In the genomic region with DNA sequence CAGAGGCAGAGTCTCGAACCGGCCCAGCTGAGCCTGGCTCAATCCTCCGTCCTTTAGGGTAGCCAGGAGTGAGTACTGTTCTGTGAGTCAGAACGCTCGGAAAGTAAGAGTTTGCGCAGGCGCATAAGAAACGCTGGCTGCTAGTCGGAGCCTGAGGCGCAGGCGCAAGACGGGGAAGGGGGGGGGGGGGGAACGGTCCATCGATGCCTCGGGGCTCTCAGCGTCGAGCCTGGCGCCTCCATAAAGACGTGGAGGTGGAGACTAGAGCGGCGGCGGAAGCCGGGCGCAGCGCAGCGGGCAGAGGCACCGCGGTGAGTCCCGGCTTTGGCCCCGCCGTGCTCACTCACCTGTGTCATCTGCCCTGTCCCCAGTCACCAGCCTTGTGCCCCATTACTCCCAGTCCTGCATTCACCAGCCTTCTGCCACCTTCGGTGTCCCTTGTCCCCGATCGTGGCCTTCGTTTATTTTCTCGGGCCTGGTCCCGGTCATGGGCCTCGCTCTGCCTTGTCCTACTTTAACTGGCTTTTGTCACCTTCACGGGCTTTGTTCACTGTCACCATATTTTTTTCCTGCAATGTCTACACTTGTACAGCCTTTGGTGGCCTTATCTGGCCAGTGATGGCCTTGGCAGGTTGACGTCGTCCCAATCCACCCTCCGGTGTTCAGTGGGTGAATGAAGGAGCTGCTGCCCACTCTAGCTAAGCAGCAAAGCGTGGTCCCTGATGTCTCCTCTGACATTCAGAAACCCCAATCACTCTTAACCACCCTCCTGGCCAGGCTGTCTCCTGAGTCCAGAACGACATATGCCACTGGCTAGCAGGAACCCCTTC, we compare ENCODE assay signal across 8 mouse cellular contexts. TPM values are rescaled to one million over a fixed set of nuclear protein-coding genes. Genes with fewer than 3 reads are reported as not detected.
DNase-seq lines count a peak whose midpoint lies in the region; ATAC-seq and TF ChIP-seq lines count a peak whose summit lies in the region.

A gene (plus strand): TSS at position 175 of the 830 bp plus-strand sequence.

- peak within 1 kb of the TSS; percentile 95 for H3K9ac ChIP-seq in forebrain, postnatal 0 days
- H3K9ac ChIP-seq in lung, embryonic 15.5 days = peak within 1 kb of the TSS; percentile 97

- peak within 1 kb of the TSS; percentile 97 for H3K4me2 ChIP-seq in forebrain, postnatal 0 days (ENCODE audit: low read depth)
- H3K4me2 ChIP-seq in lung, embryonic 15.5 days = peak within 1 kb of the TSS; percentile 83

- H3K27ac ChIP-seq in forebrain, postnatal 0 days (ENCODE audit: low read depth, low read length) = peak within 1 kb of the TSS; percentile 65
- peak within 1 kb of the TSS; percentile 64 for H3K27ac ChIP-seq in lung, embryonic 15.5 days

- WGBS in forebrain, postnatal 0 days = 2% methylated on average over 31 of the region's 44 CpGs
- WGBS in lung, embryonic 15.5 days = under 1% methylated on average over 41 of the region's 44 CpGs

- peak; percentile 92 for DNase-seq in G1E (ENCODE audit: low spot score)
- peak; percentile 85 to 87 for DNase-seq in cerebellum, adult 18-20 months
- DNase-seq in forebrain, postnatal 0 days = peak; percentile 97
- peak; percentile 87 for DNase-seq in heart, postnatal 4 days
- DNase-seq in layer of hippocampus, adult 8-10 months (ENCODE audit: low spot score in 2 of 2) = peak; percentile 72 to 80
- peak; percentile 83 for DNase-seq in ovary, adult 18-20 months (ENCODE audit: low spot score)
- DNase-seq in thymus, postnatal 0 days (ENCODE audit: low spot score) = peak; percentile 95

- H3K27me3 ChIP-seq in G1E (ENCODE audit: insufficient read depth, low read length) = no peaks in the 10 kb centered on the region
- no peaks in the 10 kb centered on the region for H3K27me3 ChIP-seq in forebrain, postnatal 0 days (ENCODE audit: insufficient read depth, low read length)
- no peaks in the 10 kb centered on the region for H3K27me3 ChIP-seq in lung, embryonic 15.5 days

- peak; percentile 61 for ATAC-seq in G1E (ENCODE audit: extremely low read depth, insufficient number of reproducible peaks, low FRiP score, poor library complexity, severe bottlenecking)
- ATAC-seq in forebrain, postnatal 0 days = peak; percentile 95
- peak; percentile 90 for ATAC-seq in lung, embryonic 15.5 days (ENCODE audit: borderline replicate concordance, extremely low read depth, low FRiP score, low TSS enrichment)

- H3K4me3 ChIP-seq in G1E (ENCODE audit: low read depth, low read length) = peak within 1 kb of the TSS; percentile 88
- H3K4me3 ChIP-seq in forebrain, postnatal 0 days (ENCODE audit: low read depth, low read length) = peak within 1 kb of the TSS; percentile 71
- H3K4me3 ChIP-seq in lung, embryonic 15.5 days = peak within 1 kb of the TSS; percentile 92

- peaks cover 43% of the 10 kb centered on the region for H3K36me3 ChIP-seq in G1E (replicated peaks)
- peaks cover 34% of the 10 kb centered on the region for H3K36me3 ChIP-seq in forebrain, postnatal 0 days (ENCODE audit: insufficient read depth)
- H3K36me3 ChIP-seq in lung, embryonic 15.5 days = peaks cover 27% of the 10 kb centered on the region

- no peaks in the 10 kb centered on the region for H3K9me3 ChIP-seq in G1E (replicated peaks)
- no peaks in the 10 kb centered on the region for H3K9me3 ChIP-seq in forebrain, postnatal 0 days (ENCODE audit: low read length)
- no peaks in the 10 kb centered on the region for H3K9me3 ChIP-seq in lung, embryonic 15.5 days

- no peak for TF ChIP-seq CTCF in G1E (IDR thresholded peaks at IDR 0.05; ENCODE audit: low read depth, low read length)
- no peak for TF ChIP-seq CTCF in forebrain, postnatal 0 days (IDR thresholded peaks at IDR 0.05; ENCODE audit: low read depth)

- H3K4me1 ChIP-seq in G1E (ENCODE audit: insufficient read depth, low read depth, low read length) = peaks cover 60% of the 10 kb centered on the region
- H3K4me1 ChIP-seq in forebrain, postnatal 0 days (ENCODE audit: insufficient read depth) = peaks cover 9% of the 10 kb centered on the region
- peaks cover 20% of the 10 kb centered on the region for H3K4me1 ChIP-seq in lung, embryonic 15.5 days

RNA-seq across cellular contexts. Expression of the gene that starts here (rescaled TPM):
- 48.3 and 57.9 TPM in 2 replicates for total RNA-seq in G1E (2014; fragmentation: Nextera tagmentation)
- 21.1 and 24.7 TPM in 2 replicates for total RNA-seq in G1E (2017)
- 17.1 and 35.5 TPM in 2 replicates for polyA plus RNA-seq in G1E (2012)
- 120 and 140 TPM in 2 replicates for total RNA-seq in forebrain, postnatal 0 days (2014; rRNA removed)
- 93.8 and 116 TPM in 2 replicates for polyA plus RNA-seq in forebrain, postnatal 0 days (2015; fragmentation: Nextera tagmentation; extraction: Ambion mirVana)
- total RNA-seq in heart, postnatal 4 days (2021) = 10 to 100 TPM; 93.6 to 98.6 TPM
- total RNA-seq in layer of hippocampus, adult 8-10 months (2022) = 100 to 1,000 TPM; 116 to 120 (median 118) TPM
- polyA plus RNA-seq in lung, embryonic 15.5 days (2015; fragmentation: Nextera tagmentation; extraction: Ambion mirVana) = 72.8 and 76.2 TPM in 2 replicates
- polyA plus RNA-seq in thymus, postnatal 0 days (2015; fragmentation: Nextera tagmentation; extraction: Ambion mirVana) = 44.3 and 47.2 TPM in 2 replicates

Comparison
In these comparisons a context has a peak if more than half of its experiments do, and no peak if none do; other contexts are left out.
1. Peak in every context shown above with its lines: DNase-seq, ATAC-seq, H3K4me3 ChIP-seq and H3K27ac ChIP-seq.